Mouse (Mus musculus): ENCODE results near the gene Gprc5c. TPM values are rescaled to one million over a fixed set of nuclear protein-coding genes. Genes with fewer than 3 reads are reported as not detected.

The Gprc5c gene
- 24.4 and 26.0 TPM in 2 replicates for polyA plus RNA-seq (2014; fragmentation: Nextera tagmentation; extraction: Ambion mirVana)

DNA sequence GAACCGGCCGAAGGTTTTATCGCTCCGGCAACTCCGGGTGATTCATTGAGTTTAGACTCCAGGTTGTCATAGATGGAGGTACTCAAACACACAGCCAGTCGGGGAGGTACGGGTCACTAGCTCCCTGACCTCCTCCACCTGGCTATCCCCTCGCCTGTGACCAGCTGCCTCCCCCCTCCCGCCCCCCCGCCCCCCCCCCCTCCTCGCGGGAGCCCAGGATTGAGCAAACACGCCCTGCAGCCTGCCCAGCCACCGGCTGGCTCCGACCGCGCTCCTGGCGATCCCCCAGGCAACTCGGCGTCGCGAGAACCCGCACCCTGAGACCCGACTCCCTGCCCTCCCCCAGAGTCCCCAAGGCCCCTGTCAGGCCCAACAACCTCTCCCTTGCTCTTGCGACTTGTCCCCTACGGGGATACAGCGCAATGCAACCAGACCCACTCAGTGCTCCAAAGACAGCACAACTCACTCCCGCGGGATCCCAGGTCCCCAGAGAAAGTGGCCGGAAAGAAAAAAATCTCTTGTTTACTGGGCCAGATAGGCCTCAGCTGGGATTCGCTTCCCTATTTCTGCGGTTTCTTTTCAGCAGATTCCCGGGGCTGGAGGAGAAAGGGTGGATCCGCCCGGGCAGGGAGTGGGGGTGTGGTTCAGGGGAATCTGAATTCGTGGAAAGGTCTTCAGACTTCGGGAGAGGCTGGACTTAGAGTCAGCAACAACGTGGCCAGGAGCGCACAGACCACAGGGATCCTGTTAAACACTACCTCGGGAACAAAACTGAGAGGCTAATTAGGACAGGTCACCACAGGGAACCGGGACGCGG lies at the start of gene Gprc5c:
Gene Gprc5c, plus strand, starts transcription at position 701 of the 817 bp plus-strand sequence.
- H3K27me3 ChIP-seq (ENCODE audit: control insufficient read depth, insufficient read depth, low read length): peaks cover 54% of the 10 kb centered on the region
- peak within 1 kb of the TSS; percentile 89 for H3K4me2 ChIP-seq (ENCODE audit: low read depth)
- no peak for ATAC-seq (ENCODE audit: insufficient read depth, low FRiP score, low TSS enrichment)
- H3K36me3 ChIP-seq (ENCODE audit: control insufficient read depth, insufficient read depth, low read length): no peaks in the 10 kb centered on the region
- peak within 1 kb of the TSS; percentile 39 for H3K9ac ChIP-seq (ENCODE audit: low read length)
- peaks cover 19% of the 10 kb centered on the region for H3K4me1 ChIP-seq (ENCODE audit: control insufficient read depth, insufficient read depth, low read length)
- DNase-seq (ENCODE audit: low spot score): peak; percentile 46
- no peaks in the 10 kb centered on the region for H3K9me3 ChIP-seq (ENCODE audit: control insufficient read depth, low read length)
- WGBS: under 1% methylated on average over 38 of the region's 43 CpGs
- H3K4me3 ChIP-seq (ENCODE audit: low read depth, low read length): peak within 1 kb of the TSS; percentile 57
- peak within 1 kb of the TSS; percentile 69; the same call in 1 of the 2 replicates for H3K27ac ChIP-seq (ENCODE audit: low read depth, low read length)

DNA sequence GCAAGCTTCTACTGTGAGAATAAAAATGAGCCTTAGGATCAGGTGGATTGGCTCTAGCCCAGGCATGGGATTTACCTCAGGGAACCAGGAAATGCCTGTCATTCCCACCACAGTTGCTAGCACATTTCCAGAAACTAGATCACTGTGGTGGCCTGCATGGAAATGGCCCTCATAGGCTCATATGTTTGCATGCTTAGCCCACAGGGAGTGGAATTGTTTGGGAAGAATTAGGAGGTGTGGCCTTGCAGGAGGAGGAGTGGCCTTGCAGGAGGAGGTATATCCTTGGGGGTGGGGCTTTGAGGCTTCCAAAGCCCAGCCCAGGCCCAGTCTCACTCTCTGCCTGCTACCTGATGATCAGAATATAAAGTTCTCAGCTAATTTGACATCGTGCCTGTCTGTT lies 49.0 kb upstream of the Gprc5c start:
- Histone ChIP-seq H3K4me2 (ENCODE audit: low read depth) (no peak overlapping the region), H3K27me3 (ENCODE audit: control insufficient read depth, insufficient read depth, low read length) (no peaks in the 10 kb centered on the region), H3K4me1 (ENCODE audit: control insufficient read depth, insufficient read depth, low read length) (peaks cover 14% of the 10 kb centered on the region; the same call in 1 of the 2 replicates), H3K27ac (ENCODE audit: low read depth, low read length) (no peak overlapping the region), H3K9ac (ENCODE audit: low read length) (no peak overlapping the region), H3K4me3 (ENCODE audit: low read depth, low read length) (no peak overlapping the region), H3K36me3 (ENCODE audit: control insufficient read depth, insufficient read depth, low read length) (no peaks in the 10 kb centered on the region), H3K9me3 (ENCODE audit: control insufficient read depth, low read length) (no peaks in the 10 kb centered on the region)
- WGBS: 86% methylated on average over 1 of the region's 1 CpGs
- no peak for DNase-seq (ENCODE audit: low spot score)
- no peak for ATAC-seq (ENCODE audit: insufficient read depth, low FRiP score, low TSS enrichment)

DNA sequence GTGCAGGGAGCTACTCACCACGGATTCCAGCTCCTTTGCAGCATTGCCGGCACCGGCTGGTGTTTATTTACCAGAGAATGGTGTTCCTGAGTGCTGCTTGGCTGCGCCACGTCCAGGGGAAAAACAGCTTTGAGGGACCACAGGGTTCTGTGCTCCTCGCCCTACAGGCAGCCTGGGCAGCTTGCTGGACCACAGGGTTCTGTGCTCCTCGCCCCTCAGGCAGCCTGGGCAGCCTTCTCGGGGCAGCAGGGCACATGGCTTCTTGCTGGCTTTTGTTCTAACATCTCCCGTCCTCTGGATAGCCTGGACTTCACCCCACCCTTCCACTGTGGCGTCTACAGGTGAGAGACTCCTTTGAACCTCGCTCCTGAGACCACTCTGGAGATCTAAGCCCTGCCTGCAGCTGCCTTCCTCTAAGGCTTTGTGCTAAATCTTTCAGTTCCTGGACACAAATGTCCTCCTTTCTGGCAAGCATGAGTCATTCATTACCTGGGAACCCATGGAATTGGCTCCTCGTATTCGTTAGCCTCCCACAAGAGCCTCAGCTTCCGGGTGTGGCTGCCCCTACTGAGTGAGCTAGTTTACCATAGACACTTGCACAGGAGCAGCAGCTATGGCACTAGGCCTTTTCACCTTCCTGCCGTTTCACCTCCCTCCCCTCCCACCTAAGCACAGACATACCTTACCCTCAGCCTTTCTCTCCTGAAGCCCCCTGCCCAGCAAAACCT lies 48.2 kb upstream of the Gprc5c start:
- no peak overlapping the region for H3K4me2 ChIP-seq (ENCODE audit: low read depth)
- DNase-seq (ENCODE audit: low spot score) (no peak), ATAC-seq (ENCODE audit: insufficient read depth, low FRiP score, low TSS enrichment) (no peak)
- no peaks in the 10 kb centered on the region for H3K36me3 ChIP-seq (ENCODE audit: control insufficient read depth, insufficient read depth, low read length)
- no peak overlapping the region for H3K27ac ChIP-seq (ENCODE audit: low read depth, low read length)
- 70% methylated on average over 15 of the region's 15 CpGs for WGBS
- H3K9me3 ChIP-seq (ENCODE audit: control insufficient read depth, low read length): no peaks in the 10 kb centered on the region
- H3K4me1 ChIP-seq (ENCODE audit: control insufficient read depth, insufficient read depth, low read length): peaks cover 20% of the 10 kb centered on the region; the same call in 1 of the 2 replicates
- no peak overlapping the region for H3K9ac ChIP-seq (ENCODE audit: low read length)
- no peaks in the 10 kb centered on the region for H3K27me3 ChIP-seq (ENCODE audit: control insufficient read depth, insufficient read depth, low read length)
- no peak overlapping the region for H3K4me3 ChIP-seq (ENCODE audit: low read depth, low read length)

DNA sequence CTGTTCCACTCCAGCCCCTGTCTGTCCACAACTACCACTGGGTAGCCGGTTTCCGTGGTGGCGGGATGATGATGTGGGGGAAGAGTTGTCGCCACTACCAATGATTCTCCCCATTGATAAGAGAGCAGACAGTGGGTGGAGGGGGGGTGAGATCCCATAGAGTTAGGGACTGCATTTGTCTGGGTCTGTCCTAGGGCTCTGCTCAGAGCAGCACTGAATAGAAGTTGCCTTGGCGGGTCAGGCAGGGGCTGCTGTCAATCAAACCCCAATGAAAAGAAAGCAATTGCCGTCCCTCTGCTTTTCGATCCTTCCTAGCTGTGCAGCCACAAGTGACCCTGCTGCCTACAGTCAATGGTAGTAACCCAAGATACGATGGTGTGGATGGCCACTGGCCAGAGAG lies 47.0 kb upstream of the Gprc5c start:
- no peak overlapping the region for H3K4me3 ChIP-seq (ENCODE audit: low read depth, low read length)
- H3K27me3 ChIP-seq (ENCODE audit: control insufficient read depth, insufficient read depth, low read length): no peaks in the 10 kb centered on the region
- ATAC-seq (ENCODE audit: insufficient read depth, low FRiP score, low TSS enrichment): 0 out of 2 replicates have a peak, but pooled peaks have one; percentile 36
- no peak overlapping the region for H3K27ac ChIP-seq (ENCODE audit: low read depth, low read length)
- H3K4me2 ChIP-seq (ENCODE audit: low read depth): no peak overlapping the region
- 39% methylated on average over 8 of the region's 8 CpGs for WGBS
- no peak for DNase-seq (ENCODE audit: low spot score)
- no peak overlapping the region for H3K9ac ChIP-seq (ENCODE audit: low read length)
- no peaks in the 10 kb centered on the region for H3K9me3 ChIP-seq (ENCODE audit: control insufficient read depth, low read length)
- H3K36me3 ChIP-seq (ENCODE audit: control insufficient read depth, insufficient read depth, low read length): no peaks in the 10 kb centered on the region
- H3K4me1 ChIP-seq (ENCODE audit: control insufficient read depth, insufficient read depth, low read length): peaks cover 25% of the 10 kb centered on the region; the same call in 1 of the 2 replicates

DNA sequence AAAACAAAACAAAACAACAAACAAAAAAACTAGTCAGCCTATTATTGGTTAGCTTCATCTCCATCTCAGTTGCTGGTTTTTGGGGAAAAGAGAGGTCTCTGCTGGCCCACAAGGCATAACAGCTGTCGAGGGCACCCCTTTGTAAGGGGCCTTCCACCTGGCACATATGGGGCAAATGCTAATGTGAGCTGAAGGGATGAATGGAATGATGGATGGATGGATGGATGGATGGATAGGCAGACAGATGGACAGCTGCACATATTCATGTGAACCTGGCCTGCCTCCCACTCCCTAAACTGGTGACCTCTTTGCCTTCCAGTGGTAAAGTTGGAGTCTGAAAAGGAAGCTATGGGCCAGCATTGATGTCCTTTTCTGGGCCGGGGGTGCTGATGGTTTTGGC lies 43.9 kb upstream of the Gprc5c start:
- Histone ChIP-seq H3K4me1 (ENCODE audit: control insufficient read depth, insufficient read depth, low read length) (peaks cover 25% of the 10 kb centered on the region; the same call in 1 of the 2 replicates), H3K27me3 (ENCODE audit: control insufficient read depth, insufficient read depth, low read length) (no peaks in the 10 kb centered on the region), H3K36me3 (ENCODE audit: control insufficient read depth, insufficient read depth, low read length) (no peaks in the 10 kb centered on the region), H3K9me3 (ENCODE audit: control insufficient read depth, low read length) (no peaks in the 10 kb centered on the region), H3K27ac (ENCODE audit: low read depth, low read length) (no peak overlapping the region), H3K4me2 (ENCODE audit: low read depth) (no peak overlapping the region), H3K4me3 (ENCODE audit: low read depth, low read length) (no peak overlapping the region), H3K9ac (ENCODE audit: low read length) (no peak overlapping the region)
- WGBS: 43% methylated on average over 2 of the region's 2 CpGs
- DNase-seq (ENCODE audit: low spot score): no peak
- no peak for ATAC-seq (ENCODE audit: insufficient read depth, low FRiP score, low TSS enrichment)

DNA sequence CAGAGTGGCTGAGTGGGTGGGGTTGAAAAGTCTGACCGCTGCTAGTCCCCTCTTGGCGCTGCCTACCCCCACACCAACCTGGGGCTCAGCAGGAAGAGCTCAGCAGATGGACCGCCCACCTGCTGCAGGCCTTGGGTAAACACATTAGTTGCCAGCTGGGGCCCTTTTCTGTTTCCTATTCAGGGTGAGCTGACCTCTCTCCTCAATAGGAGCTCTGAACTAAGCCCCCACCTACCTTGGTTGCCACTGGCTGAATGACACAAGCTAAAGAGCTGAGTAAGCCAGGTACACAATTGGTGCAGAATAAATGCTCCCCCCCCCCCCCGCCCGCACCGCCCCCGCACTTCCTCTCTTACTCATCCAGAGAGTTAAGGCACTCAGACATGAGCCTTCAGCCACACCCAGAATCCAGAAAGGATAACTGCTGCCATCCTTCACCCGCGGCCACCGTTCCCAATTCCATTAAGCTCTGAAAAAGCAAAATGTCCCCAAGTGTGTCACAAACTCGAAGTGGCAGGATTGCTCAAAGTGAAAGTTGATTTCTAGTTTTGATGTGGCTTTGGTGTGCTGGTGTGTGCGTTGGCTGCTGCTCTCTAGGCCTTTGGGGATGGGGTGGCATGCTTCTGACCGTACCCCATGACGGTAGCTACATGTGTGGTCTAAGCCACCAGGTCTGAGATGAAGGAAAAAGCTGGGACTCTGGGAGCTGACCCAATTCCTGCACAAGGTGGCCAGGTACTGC lies 43.1 kb upstream of the Gprc5c start:
- H3K36me3 ChIP-seq (ENCODE audit: control insufficient read depth, insufficient read depth, low read length): no peaks in the 10 kb centered on the region
- H3K27me3 ChIP-seq (ENCODE audit: control insufficient read depth, insufficient read depth, low read length): no peaks in the 10 kb centered on the region
- WGBS: 22% methylated on average over 14 of the region's 14 CpGs
- DNase-seq (ENCODE audit: low spot score): peak; percentile 55
- H3K9me3 ChIP-seq (ENCODE audit: control insufficient read depth, low read length): no peaks in the 10 kb centered on the region
- ATAC-seq (ENCODE audit: insufficient read depth, low FRiP score, low TSS enrichment): peak; percentile 25; the same call in 1 of the 2 replicates
- no peak overlapping the region for H3K27ac ChIP-seq (ENCODE audit: low read depth, low read length)
- H3K9ac ChIP-seq (ENCODE audit: low read length): 0 out of 2 replicates have a peak overlapping the region, but pooled peaks have one; percentile 15
- peaks cover 26% of the 10 kb centered on the region; the same call in 1 of the 2 replicates for H3K4me1 ChIP-seq (ENCODE audit: control insufficient read depth, insufficient read depth, low read length)
- H3K4me2 ChIP-seq (ENCODE audit: low read depth): no peak overlapping the region; the same call in 1 of the 2 replicates
- no peak overlapping the region for H3K4me3 ChIP-seq (ENCODE audit: low read depth, low read length)

DNA sequence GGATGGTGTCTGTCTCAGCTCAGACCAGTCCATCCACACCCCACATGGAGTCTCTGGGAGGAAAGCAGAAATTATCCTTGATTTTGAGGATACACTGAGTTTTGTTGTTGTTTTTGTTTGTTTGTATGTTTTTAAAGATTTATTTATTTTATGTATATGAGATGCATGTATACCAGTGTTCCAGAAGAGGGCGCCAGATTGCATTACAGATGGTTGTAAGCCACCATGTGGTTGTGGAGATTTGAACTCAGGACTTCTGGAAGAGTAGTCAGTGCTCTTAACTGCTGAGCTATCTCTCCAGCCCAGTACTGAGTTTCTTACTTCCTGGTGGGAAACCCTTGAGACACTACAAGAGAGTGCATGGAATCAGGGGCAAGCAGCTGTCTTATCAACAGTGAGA lies 41.6 kb upstream of the Gprc5c start:
- H3K4me2 ChIP-seq (ENCODE audit: low read depth): no peak overlapping the region
- peaks cover 21% of the 10 kb centered on the region; the same call in 1 of the 2 replicates for H3K4me1 ChIP-seq (ENCODE audit: control insufficient read depth, insufficient read depth, low read length)
- DNase-seq (ENCODE audit: low spot score) (no peak), ATAC-seq (ENCODE audit: insufficient read depth, low FRiP score, low TSS enrichment) (no peak)
- 89% methylated on average over 1 of the region's 1 CpGs for WGBS
- H3K9me3 ChIP-seq (ENCODE audit: control insufficient read depth, low read length): no peaks in the 10 kb centered on the region
- H3K36me3 ChIP-seq (ENCODE audit: control insufficient read depth, insufficient read depth, low read length): no peaks in the 10 kb centered on the region
- H3K4me3 ChIP-seq (ENCODE audit: low read depth, low read length): no peak overlapping the region
- no peak overlapping the region for H3K27ac ChIP-seq (ENCODE audit: low read depth, low read length)
- no peaks in the 10 kb centered on the region for H3K27me3 ChIP-seq (ENCODE audit: control insufficient read depth, insufficient read depth, low read length)
- H3K9ac ChIP-seq (ENCODE audit: low read length): no peak overlapping the region

DNA sequence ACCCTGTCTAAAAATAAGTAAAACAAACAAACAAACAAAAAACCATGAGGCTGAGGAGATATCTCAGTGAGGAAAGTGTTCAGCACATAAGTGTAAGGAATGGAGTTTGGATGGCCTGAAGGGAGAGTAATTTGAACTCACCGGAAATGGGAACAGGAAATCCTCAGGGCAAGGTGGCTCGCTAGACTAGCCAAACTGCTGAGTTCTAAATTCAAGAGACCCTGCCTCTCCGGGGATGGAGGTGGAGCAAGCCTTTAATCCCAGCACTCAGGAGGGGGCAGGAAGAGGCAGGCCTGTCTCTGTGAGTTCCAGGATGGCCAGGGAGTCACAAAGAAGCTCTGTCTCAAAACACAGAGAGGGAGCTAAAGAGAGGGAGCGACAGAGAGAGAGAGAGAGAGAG lies 40.6 kb upstream of the Gprc5c start:
- H3K36me3 ChIP-seq (ENCODE audit: control insufficient read depth, insufficient read depth, low read length): no peaks in the 10 kb centered on the region
- H3K4me2 ChIP-seq (ENCODE audit: low read depth): no peak overlapping the region
- H3K4me3 ChIP-seq (ENCODE audit: low read depth, low read length): no peak overlapping the region
- no peak overlapping the region for H3K27ac ChIP-seq (ENCODE audit: low read depth, low read length)
- H3K9ac ChIP-seq (ENCODE audit: low read length): no peak overlapping the region
- H3K9me3 ChIP-seq (ENCODE audit: control insufficient read depth, low read length): no peaks in the 10 kb centered on the region
- DNase-seq (ENCODE audit: low spot score) (no peak), ATAC-seq (ENCODE audit: insufficient read depth, low FRiP score, low TSS enrichment) (no peak)
- no peaks in the 10 kb centered on the region for H3K27me3 ChIP-seq (ENCODE audit: control insufficient read depth, insufficient read depth, low read length)
- peaks cover 19% of the 10 kb centered on the region; the same call in 1 of the 2 replicates for H3K4me1 ChIP-seq (ENCODE audit: control insufficient read depth, insufficient read depth, low read length)
- 28% methylated on average over 4 of the region's 4 CpGs for WGBS
